Mouse (Mus musculus): ENCODE measurements around the gene Tmem132b.

- no peak for TF ChIP-seq MAX (IDR thresholded peaks at IDR 0.05; ENCODE audit: low read depth)
- no peak for TF ChIP-seq POLR2A (IDR thresholded peaks at IDR 0.05; ENCODE audit: insufficient read length, low read depth)
These were observed 127.6 kb downstream of the Tmem132b start for GRCm38 (mm10) chr5:125658959-125659749.
